Mouse (Mus musculus) thymus, adult 2 months (tissue): ENCODE measurements around the gene Tagln2. TPM values are rescaled to one million over a fixed set of nuclear protein-coding genes. Genes with fewer than 3 reads are reported as not detected.
A peak's percentile ranks its signal among the peaks of the same experiment; 100 is the strongest.

Experiments
- DNase-seq: peaks from one replicate; pipeline ENCODE4 v3.0.0; 2021
- H3K27ac ChIP-seq: fragments of 200-500 bp; 2 replicates; pipeline ENCODE4 v1.5.1; 2012; ENCODE audit warnings: low read length, control low read depth; ENCODE audit not compliant: control insufficient read depth, insufficient read depth
- H3K27me3 ChIP-seq: fragments of 200-500 bp; 2 replicates; pipeline ENCODE4 v1.6.1; 2012; ENCODE audit warnings: mild to moderate bottlenecking, low read length, moderate library complexity, mixed read lengths; ENCODE audit not compliant: control insufficient read depth, insufficient read depth
- H3K36me3 ChIP-seq: fragments of 200-500 bp; 2 replicates; pipeline ENCODE4 v1.6.1; 2012; ENCODE audit warnings: mild to moderate bottlenecking, low read length, moderate library complexity; ENCODE audit not compliant: control insufficient read depth, insufficient read depth
- H3K4me1 ChIP-seq: fragments of 200-500 bp; replicated peaks from 2 replicates; pipeline ENCODE4 v1.6.1; 2012; ENCODE audit warnings: low read length; ENCODE audit not compliant: control insufficient read depth, insufficient read depth
- H3K4me3 ChIP-seq: fragments of 200-500 bp; 2 replicates; pipeline ENCODE4 v1.5.1; 2012; ENCODE audit warnings: mild to moderate bottlenecking, low read length, control low read depth, moderate library complexity; ENCODE audit not compliant: control insufficient read depth, insufficient read depth
- CTCF ChIP-seq: fragments of 200-500 bp; IDR thresholded peaks from 2 replicates; pipeline ENCODE4 v1.5.1; 2012; ENCODE audit warnings: mild to moderate bottlenecking, control low read depth, low read length, moderate library complexity, borderline replicate concordance; ENCODE audit not compliant: control insufficient read depth, poor library complexity, insufficient read depth; ENCODE audit errors: extremely low read depth
- POLR2A ChIP-seq: fragments of 200-500 bp; IDR thresholded peaks from 2 replicates; pipeline ENCODE4 v1.6.1; 2012; ENCODE audit warnings: mild to moderate bottlenecking, low read length, control low read depth, moderate library complexity; ENCODE audit not compliant: control insufficient read depth, poor library complexity, insufficient read depth; ENCODE audit errors: extremely low read depth
- WGBS: fragments of 180-500 bp; shearing (Covaris S2); methylation state at CpG from one replicate; pipeline ENCODE4 v1.1.7; 2018; 5-methylcytosine and 5-hydroxymethylcytosine counted together
- polyA plus RNA-seq: library from polyadenylated mRNA; depleted of rRNA; stranded (reverse); fragments of >200 nt; gene quantifications from 2 replicates; pipeline ENCODE4 v1.2.3, GENCODE M21; 2012

The Tagln2 gene
- polyA plus RNA-seq, 1 experiment, result 178 TPM

DNA sequence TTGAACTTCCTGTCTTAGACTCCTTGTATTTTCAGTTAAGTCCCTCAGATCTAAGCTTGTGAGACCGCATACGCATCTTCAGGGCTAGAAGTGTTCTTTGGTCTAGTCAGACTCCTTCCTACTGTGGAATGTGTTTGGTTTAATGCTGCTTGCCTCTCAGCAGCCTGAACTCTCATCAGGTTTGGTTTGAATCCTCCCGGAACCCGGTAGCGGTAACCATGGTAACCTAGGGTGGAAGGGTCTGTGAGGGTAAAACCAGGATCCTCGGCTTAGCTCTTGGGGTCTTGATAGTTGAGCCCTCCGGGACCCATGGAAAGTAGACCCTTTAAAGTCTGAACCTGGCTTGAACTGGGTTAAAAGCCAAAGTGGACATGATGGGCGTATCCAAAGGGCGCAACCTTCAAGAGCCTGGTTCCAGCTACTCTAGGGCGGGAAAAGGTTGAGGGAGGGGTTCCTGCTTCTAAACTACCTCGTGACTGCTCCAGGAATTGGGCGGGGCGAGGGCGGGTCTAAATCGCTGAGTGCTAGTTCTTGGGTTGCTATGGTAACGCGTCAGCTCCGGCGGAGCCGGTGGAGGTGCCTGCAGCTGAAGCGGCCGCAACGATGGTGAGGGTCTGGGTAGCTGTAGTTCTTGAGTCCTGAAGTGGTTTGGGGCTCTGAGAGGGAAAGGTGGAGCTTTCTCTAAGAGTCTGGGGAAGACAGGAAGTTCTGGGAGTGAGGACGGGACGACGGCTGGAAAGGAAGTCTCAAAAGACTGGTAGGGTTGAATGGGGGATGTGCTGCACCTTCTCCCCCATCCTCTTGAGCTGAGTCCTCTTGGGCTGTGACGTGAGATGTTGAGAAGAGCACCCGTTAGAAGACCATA, 21.0 kb downstream of the Tagln2 start, which contains the start of gene Cfap45:
Gene Cfap45 (plus strand): TSS at position 226 of the 865 bp plus-strand sequence.
- WGBS, result 2% methylated on average over 28 of the region's 28 CpGs
- H3K4me3 ChIP-seq, result peak within 1 kb of the TSS; percentile 34
- peaks cover 16% of the 10 kb centered on the region for H3K4me1 ChIP-seq
- no peak within 1 kb of the TSS for H3K27ac ChIP-seq
- DNase-seq, result peak; percentile 85
- TF ChIP-seq CTCF (no peak), POLR2A (no peak)
- no peaks in the 10 kb centered on the region for H3K36me3 ChIP-seq
- no peaks in the 10 kb centered on the region for H3K27me3 ChIP-seq

DNA sequence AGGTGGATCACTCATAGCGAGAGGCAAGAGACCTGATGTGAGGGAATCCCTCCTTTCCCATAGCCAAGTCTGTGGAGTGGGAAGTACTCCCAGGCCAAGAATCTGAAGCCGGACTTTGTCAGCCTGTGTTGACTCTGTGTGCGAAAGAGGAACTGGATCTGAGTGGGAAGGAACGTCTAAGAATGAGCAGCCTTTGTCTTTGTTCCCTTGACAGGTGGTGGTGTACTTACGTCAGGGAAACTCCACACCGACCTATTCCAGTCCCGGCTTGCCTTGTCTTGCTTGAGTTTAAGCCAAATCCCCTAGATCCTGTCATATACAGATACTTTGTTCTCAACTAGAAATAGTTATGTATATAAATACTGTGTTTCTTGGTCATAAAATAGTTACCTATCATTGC, 22.7 kb downstream of the Tagln2 start:
- Histone ChIP-seq H3K27ac (no peak overlapping the region), H3K4me1 (peaks cover 26% of the 10 kb centered on the region), H3K27me3 (no peaks in the 10 kb centered on the region; the same call in 1 of the 2 replicates), H3K36me3 (no peaks in the 10 kb centered on the region), H3K4me3 (no peak overlapping the region)
- 38% methylated on average over 7 of the region's 7 CpGs for WGBS
- DNase-seq, result no peak
- TF ChIP-seq CTCF, result no peak
- no peak for TF ChIP-seq POLR2A

DNA sequence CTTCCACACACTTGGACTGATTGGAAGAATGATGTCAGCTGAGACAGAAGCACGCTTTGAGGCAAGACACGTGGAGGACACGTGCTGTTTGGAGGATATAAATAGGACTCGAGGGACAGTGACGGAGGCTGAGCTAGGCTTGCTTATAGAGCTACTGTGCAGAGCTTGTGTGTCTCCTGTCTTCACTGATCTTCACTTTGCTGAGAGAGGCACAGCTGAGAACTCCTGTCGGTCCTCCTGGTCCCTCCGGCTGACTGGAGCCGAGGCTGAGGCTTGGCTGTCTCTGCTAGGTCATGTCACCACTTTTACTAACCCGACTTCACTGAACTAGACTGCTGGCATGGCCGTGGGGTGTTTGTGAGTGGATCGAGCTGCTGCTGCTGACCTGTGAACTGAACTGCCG, 23.9 kb downstream of the Tagln2 start:
- no peak overlapping the region for H3K4me3 ChIP-seq
- WGBS, result 64% methylated on average over 12 of the region's 12 CpGs
- H3K4me1 ChIP-seq, result peaks cover 26% of the 10 kb centered on the region
- DNase-seq, result no peak
- no peaks in the 10 kb centered on the region for H3K36me3 ChIP-seq
- TF ChIP-seq CTCF (no peak), POLR2A (no peak)
- H3K27me3 ChIP-seq, result no peaks in the 10 kb centered on the region; the same call in 1 of the 2 replicates
- H3K27ac ChIP-seq, result no peak overlapping the region

DNA sequence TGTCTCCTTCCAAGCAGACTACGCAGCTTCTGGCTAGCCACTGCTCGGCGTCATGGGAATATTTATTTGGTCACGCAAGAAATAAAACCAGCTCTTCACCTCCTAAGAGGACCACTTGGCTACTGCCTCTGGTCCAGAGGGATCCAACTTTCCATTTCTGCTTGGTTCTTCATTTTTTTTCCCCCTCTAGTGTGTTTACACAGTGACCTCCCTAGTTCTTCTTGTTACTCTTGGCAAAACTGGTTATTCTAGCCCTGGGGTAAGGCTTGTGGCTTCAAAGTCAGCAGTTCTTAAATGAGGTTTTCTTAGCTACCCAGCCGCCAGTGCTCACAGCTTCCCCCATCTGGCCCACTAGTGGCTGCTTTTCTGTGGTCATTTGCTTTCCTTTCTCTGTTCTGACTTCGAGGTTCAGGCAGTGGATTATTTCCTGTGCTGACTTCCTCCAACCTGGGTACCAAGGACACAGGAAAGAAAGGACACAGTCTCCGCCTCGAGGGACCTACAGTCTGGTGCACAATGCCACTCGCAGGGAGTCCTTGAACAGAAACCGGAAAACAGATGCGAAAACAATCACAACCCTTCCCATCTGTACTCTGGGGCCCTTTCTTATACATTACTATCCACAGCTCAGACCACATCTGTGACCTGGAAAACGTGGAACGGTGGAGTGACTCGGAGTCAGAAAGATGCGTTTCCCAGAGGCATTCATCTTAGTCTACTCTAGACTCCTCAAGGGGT, 25.3 kb downstream of the Tagln2 start:
- Histone ChIP-seq H3K27me3 (no peaks in the 10 kb centered on the region; the same call in 1 of the 2 replicates), H3K27ac (no peak overlapping the region), H3K36me3 (no peaks in the 10 kb centered on the region), H3K4me1 (peaks cover 26% of the 10 kb centered on the region), H3K4me3 (no peak overlapping the region)
- no peak for DNase-seq
- 2% methylated on average over 15 of the region's 15 CpGs for WGBS
- TF ChIP-seq CTCF, result no peak
- TF ChIP-seq POLR2A, result no peak

DNA sequence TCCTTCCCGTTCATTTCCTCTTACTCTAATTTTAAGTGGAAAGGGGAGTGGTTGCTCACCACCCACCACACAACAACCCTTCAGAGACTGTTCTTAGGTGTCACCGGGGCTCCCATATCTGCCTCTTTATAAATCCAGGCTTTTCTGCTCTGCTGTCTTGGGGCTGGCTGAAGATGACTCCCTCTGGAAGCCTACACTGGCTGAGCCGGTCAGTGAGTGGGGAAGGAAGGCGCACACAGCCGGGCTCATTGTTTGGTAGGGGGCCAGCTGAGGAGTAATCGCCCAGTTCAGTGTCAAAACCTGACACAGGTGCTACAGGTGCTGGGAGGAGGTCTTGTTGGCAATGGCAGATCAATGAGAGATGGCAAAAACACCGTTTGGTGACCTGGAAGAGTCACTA, 26.1 kb downstream of the Tagln2 start:
- Histone ChIP-seq H3K27me3 (no peaks in the 10 kb centered on the region; the same call in 1 of the 2 replicates), H3K36me3 (no peaks in the 10 kb centered on the region), H3K4me1 (peaks cover 23% of the 10 kb centered on the region), H3K27ac (no peak overlapping the region), H3K4me3 (no peak overlapping the region)
- TF ChIP-seq CTCF (no peak), POLR2A (no peak)
- DNase-seq, result no peak
- WGBS, result 15% methylated on average over 7 of the region's 7 CpGs

DNA sequence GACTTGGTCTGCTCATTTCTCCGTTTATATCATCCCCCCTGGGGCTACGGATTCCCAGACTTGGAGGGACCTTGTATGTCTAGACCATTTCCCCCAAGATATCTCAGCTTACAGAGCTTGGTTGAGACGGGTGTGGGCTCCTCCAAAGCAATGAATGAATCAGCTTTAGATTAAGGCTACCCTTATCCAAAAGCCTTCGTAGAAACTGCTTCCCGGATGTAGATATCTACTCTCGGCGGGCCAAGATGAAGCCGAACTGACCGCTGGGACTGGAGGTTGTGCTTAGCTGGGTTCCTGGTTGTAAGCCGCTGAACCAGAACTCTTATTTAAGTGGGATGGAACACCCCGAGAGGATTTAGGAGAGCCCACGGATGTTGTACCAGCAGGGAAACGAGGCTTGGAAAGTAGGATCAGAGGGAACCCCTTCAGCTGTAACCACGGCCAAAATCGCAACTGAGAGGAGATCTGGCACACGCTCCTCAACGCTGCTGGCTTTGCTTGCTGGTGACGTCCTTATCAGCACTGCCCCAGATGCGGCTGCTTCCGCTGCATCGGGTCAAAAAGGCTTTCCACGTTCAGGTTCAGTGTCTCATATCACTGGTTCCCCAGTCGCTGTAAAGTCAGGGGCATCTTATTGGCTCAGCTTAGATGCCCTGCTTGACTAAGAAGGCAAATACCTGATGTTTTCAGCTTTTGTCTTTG, 26.7 kb downstream of the Tagln2 start:
- peaks cover 19% of the 10 kb centered on the region for H3K4me1 ChIP-seq
- H3K27me3 ChIP-seq, result no peaks in the 10 kb centered on the region; the same call in 1 of the 2 replicates
- H3K27ac ChIP-seq, result no peak overlapping the region
- peak overlapping the region; percentile 9; the same call in 1 of the 2 replicates for H3K4me3 ChIP-seq
- no peak for DNase-seq
- H3K36me3 ChIP-seq, result no peaks in the 10 kb centered on the region
- TF ChIP-seq POLR2A (no peak), CTCF (no peak)
- WGBS, result 5% methylated on average over 23 of the region's 23 CpGs
